Mouse (Mus musculus) small intestine, adult 2 months (tissue): ENCODE results near the gene Bub3.

ENCODE experiments used
- CTCF ChIP-seq: fragments of 200-500 bp; IDR thresholded peaks from 2 replicates; pipeline ENCODE4 v1.5.1; 2012; ENCODE audit warnings: low read depth, mild to moderate bottlenecking, control low read depth, inconsistent platforms, low read length, moderate library complexity, mixed read lengths; ENCODE audit not compliant: insufficient replicate concordance, insufficient read length; ENCODE audit errors: extremely low read depth
- POLR2A ChIP-seq: fragments of 200-500 bp; IDR thresholded peaks from 2 replicates; pipeline ENCODE4 v1.6.1; 2012; ENCODE audit warnings: low read depth, mild to moderate bottlenecking, control low read depth, inconsistent platforms, low read length, moderate library complexity

- TF ChIP-seq POLR2A (no peak), CTCF (no peak)
Observed at GRCm38 (mm10) chr7:131543623-131544481, 16.2 kb upstream of the Bub3 start.
